Mouse (Mus musculus): ENCODE measurements around the gene Olfr1333. TPM values are rescaled to one million over a fixed set of nuclear protein-coding genes. Genes with fewer than 3 reads are reported as not detected.
"Not testable (repeated sequence)": the region's sequence is repeated elsewhere in the genome, so short reads cannot be mapped to it uniquely, and the experiment has no call there.

Gene Olfr1333
- total RNA-seq (2021): not detected
- long read RNA-seq, experiment 1: 0 reads
- long read RNA-seq, experiment 2: 0 reads

- DNase-seq: no peak
Measured at GRCm38 (mm10) chr4:118836179-118836578, at the start of gene Olfr1333. Olfr1333 (minus strand) TSS chr4:118836279.

DNA sequence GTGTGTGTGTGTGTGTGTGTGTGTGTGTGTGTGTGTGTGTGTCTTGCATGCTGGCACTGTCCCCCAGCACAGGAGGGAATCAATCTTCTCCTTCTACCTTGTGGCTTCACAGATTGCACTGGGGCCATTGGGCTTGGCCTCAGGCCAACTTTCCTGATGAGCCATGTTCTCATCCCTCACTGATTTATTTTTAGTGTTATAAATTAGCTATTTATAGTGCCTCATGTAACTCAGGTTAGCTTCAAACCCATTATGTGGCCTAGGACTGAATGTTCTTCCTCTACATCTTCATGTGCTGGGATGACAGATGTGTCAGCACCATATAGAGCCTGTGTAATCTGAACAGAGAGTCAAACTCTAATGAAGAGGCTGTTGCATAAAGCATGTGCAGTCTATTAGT, 31.5 kb upstream of the Olfr1333 start:
- no peak for DNase-seq

DNA sequence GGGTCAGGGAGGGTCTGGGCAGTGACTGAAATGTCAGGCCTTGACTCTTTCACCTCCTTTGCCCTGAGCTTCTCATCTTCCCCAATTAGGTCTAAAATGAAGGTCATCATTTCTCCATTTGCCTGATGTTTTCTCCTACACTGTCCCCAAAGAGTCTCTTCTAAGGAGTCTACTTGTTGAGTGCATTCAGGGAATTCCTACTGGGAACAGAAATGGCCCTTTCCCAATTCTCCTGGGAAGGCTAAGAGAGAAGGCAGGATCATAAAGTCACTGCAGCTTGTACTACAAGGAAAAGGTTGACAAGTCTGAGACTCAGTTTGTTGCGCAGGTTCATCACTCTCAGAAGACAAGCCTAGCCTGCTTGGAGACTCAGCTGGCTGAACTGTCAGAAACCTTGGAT, 28.3 kb upstream of the Olfr1333 start, which contains the start of gene Olfr1331:
Gene Olfr1331 (plus strand): TSS at position 301 of the 400 bp plus-strand sequence.
- DNase-seq: no peak

GRCm38 (mm10) chr4:118862704-118863103, 26.6 kb upstream of the Olfr1333 start:
- DNase-seq: peak; percentile 7

- no peak for DNase-seq
Measured at GRCm38 (mm10) chr4:118861791-118862190, 25.7 kb upstream of the Olfr1333 start.

- no peak for DNase-seq
Measured at GRCm38 (mm10) chr4:118818921-118819320, 17.2 kb downstream of the Olfr1333 start.

GRCm38 (mm10) chr4:118809844-118810243, 26.2 kb downstream of the Olfr1333 start, which contains the start of gene Olfr1335:
Olfr1335 (minus strand) TSS chr4:118809944.
- no peak for DNase-seq

GRCm38 (mm10) chr4:118792796-118793195, 43.3 kb downstream of the Olfr1333 start:
- DNase-seq: not testable (repeated sequence)

DNA sequence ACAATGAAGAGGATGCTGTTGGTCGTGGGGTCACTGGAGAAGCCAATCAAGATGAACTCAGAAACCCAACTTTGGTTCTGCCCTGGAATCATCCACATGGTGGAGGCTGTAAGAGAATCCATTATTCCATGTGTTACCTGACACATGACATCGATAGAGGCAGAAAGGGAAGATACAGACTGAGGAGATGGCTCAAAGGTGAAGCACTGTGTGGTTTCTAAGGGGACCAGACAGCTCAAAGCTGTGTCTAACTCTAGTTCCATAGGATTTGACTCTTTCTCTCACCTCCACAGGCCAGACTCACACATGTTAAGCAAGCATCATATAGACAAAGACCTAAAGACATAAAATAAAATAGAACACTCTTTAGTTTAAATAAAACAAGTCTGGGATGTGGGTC, 53.6 kb downstream of the Olfr1333 start, which contains the start of gene Olfr1337:
Gene Olfr1337 (minus strand): TSS at position 101 of the 400 bp plus-strand sequence.
- no peak for DNase-seq

Other genes starting within 250 kb of the Olfr1333 start
- gene Cfap57, start 215.5 kb downstream of the Olfr1333 start, total RNA-seq (2021): not detected
- 10 to 100 TPM; 25.1 to 26.9 TPM for gene Ebna1bp2, start 215.5 kb downstream of the Olfr1333 start, total RNA-seq (2021)
- gene Olfr62, start 177.3 kb downstream of the Olfr1333 start, total RNA-seq (2021): not detected
- gene Olfr1342, start 143.5 kb downstream of the Olfr1333 start, total RNA-seq (2021): not detected
- not detected for gene Olfr1341, start 132.8 kb downstream of the Olfr1333 start, total RNA-seq (2021)
- not detected for gene Olfr1340, start 116.1 kb downstream of the Olfr1333 start, total RNA-seq (2021)
- not detected for gene Olfr1339, start 104.1 kb downstream of the Olfr1333 start, total RNA-seq (2021)
- gene Olfr1338, start 77.5 kb downstream of the Olfr1333 start, total RNA-seq (2021): not detected
- not detected for gene Olfr1337, start 53.7 kb downstream of the Olfr1333 start, total RNA-seq (2021)
- gene Olfr1335, start 26.3 kb downstream of the Olfr1333 start, total RNA-seq (2021): not detected
- gene Olfr1331, start 28.4 kb upstream of the Olfr1333 start, total RNA-seq (2021): not detected
- not detected for gene Olfr1330, start 52.3 kb upstream of the Olfr1333 start, total RNA-seq (2021)
- gene Olfr1329, start 81.2 kb upstream of the Olfr1333 start, total RNA-seq (2021): not detected
- gene Olfr1328, start 102.3 kb upstream of the Olfr1333 start, total RNA-seq (2021): not detected
- under 1 TPM; 0.38 to 0.88 TPM for gene Lao1, start 125.3 kb upstream of the Olfr1333 start, total RNA-seq (2021)